Mouse (Mus musculus) kidney, adult 9 months (tissue): ENCODE results near the gene Ighmbp2.

Source experiments
- DNase-seq: peaks from one replicate; pipeline ENCODE4 v3.0.0; 2022

Gene Ighmbp2

DNA sequence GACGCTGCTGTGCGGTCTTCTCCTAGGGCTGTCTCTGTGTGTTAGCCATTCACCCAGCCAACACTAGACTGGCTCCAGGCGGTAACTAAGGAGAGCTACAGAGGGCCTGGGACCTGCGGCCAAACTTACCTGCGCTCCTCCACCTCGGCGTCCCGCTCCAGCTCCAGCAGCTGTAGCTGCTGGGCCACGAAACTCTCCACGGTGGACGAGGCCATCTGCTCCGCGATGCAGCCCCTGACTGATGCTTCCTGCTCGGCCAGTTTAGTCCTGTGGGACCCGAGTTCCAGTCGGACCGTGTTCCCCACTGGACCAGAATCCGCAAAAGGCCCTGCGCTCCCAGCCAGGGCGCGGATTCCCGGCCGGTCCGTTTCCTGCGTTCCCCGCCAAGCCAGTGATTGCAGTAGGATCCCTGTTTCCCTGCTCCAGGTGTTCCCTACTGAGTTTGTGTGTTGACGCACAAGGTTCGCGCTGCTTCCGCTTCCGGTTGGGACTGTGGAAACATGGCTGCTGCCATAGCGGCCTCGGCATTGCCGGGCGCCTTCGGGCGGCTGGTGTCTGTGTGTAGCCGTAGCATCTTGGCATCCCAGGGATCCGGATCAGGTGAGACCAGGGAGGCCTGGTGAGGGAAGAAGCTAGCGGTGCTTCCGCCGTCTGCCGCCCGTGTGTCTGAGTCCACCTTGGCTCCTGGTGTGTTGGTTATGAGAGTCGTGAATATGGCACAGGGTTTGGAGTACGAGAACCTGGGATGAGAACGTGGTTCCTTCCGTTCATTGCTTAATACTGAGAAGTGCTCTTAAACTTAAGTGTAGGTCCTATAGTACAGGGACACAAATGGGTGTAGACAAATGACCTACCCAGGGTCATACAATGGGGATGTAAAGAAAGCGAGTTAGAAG is at the start of gene Ighmbp2, which contains the start of gene Mrpl21:
Ighmbp2 (minus strand) TSS at position 446 of the 896 bp plus-strand sequence.
Mrpl21 (plus strand) TSS at position 330 of the 896 bp plus-strand sequence.
- peak; percentile 95 for DNase-seq

- peak; percentile 93 for DNase-seq
These were observed 43.7 kb upstream of the Ighmbp2 start for GRCm38 (mm10) chr19:3326479-3327047.

DNA sequence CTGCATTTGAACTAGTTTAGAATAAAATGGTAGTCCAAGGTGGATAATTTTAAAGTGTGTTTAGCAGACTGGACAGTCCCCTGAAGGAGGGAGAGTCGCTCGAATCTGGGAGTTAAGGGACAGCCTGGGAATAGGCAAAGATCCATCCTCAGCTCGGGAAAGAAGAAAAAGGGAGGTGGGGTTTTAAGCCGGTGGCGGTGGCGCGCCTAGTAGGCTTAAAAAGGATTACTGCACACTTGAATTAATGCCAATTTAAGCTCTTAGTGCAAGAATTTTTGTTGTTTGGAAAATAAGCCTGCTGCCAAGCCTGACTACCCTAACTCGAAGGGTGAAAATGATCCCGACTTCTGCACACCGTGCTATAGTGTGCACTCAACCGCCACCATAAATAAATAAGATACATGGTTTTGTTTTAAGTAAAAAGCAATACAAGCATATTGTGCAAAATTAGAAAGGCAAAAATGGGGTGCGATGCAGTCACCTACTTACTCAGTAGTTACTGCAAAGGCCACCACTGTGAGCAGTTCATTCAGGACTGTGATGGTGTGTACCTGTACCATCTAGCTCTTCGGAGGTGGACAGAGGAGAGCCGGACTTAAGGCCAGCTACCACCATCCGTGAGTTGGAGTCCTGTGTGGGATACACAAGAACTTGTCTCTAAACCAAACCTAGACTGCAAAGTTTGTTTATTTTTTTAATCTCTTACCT is 43.1 kb upstream of the Ighmbp2 start:
- no peak for DNase-seq

DNA sequence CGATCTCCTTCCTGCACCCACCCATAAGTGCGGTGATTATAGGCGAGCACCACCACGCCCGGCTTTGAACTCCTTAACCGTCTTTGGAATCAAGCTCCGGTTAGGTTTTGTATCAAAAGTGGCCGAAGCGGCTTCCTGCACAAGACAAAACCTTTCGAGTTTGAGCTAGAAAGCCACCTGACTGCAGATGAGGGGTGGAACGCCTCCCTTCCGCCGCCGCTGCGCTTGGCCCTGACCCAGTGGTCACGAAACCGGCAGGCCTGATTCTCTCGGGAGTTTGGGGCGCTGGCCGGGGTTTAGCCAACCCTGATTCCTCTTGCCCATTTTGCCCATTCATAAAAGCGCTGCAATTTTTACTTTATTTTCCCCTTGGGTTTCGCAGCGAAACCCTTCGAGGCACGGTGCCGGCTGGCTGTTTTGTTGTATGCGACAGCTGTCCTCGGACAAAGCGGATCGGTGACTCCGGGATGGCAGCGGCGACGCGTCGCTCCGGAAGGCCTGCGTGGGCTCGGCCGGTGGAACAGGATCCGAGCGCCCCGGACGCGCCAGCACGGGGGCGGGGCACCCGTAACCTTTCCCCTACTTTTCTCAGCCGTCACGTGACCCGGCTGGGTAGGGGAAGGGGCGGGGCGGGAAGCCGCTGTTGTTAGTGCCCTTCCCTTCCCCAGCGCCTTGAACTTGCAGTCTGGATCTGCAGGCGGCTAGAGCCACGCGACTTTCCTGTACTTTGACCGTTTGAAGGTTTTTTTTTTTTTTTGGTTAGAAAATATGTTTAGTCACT is 42.3 kb upstream of the Ighmbp2 start:
- DNase-seq: peak; percentile 96

- DNase-seq: peak; percentile 55
These were observed 41.5 kb upstream of the Ighmbp2 start for GRCm38 (mm10) chr19:3324271-3324811.

- peak; percentile 91 for DNase-seq
These were observed 41.0 kb upstream of the Ighmbp2 start for GRCm38 (mm10) chr19:3323753-3324270.

DNA sequence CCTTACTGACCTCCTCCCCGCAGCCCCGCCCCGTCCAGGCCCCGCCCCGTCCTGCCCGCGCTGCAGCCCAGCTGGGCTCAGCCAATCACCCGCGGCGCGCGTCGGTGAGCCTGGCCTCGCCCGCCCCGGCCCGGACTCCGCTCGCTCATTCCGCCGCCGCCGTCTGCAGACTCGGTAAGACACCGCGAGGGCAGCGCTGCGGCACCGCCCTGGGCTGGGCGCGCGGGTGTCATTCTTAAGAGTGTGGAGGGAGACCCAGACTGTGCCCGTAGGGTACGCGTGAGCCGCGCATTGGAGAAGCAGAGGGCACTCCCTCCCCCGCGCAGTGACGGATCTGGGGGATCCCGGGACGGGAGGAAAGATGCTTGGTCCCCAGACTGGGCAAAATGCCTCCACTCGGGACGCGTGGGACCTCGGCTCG is 40.4 kb upstream of the Ighmbp2 start:
- peak; percentile 91 for DNase-seq

- peak; percentile 69 for DNase-seq
These were observed 39.6 kb upstream of the Ighmbp2 start, which contains the start of gene Cpt1a for GRCm38 (mm10) chr19:3322261-3322969. TSS of gene Cpt1a (plus strand) at chr19:3322334.

DNA sequence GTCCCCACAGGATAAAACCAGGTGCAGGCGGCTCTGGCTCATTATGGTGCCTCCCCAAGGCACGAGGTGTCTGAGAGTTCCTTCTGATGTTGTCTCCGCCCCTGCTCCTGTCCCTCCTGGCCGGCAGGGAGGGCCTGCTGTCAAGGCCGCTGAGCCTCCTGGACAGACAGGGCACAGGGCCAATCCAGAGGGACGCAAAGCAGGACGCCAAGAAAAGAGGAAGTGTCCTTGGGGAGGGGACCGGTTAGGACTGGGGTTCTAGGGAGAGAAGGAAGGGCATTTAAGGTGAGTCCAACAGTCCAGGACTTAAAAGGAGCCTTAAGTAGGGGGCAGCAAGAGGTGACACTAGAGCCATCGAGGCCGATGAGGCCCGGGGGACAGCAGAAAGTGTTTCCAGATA is 38.8 kb upstream of the Ighmbp2 start:
- peak; percentile 87 for DNase-seq

DNA sequence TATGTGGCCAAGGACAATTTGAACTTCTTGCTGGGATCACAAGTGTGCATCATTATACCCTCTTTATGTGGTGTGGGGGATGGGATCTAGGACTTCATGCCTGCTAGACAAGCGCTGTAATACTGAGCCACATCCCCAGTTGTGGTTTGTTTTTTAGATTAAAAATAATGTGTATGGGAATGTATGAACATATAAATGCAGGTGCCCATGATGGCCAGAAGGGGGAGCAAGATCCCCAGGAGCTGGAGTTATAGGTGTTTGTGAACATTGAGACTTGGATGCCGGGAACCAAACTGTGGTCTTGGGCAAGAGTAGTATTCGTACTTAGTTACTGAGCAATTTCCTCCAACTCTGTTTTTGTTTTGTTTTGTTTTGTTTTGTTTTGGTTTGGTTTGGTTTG is 38.0 kb upstream of the Ighmbp2 start:
- DNase-seq: peak; percentile 20

DNA sequence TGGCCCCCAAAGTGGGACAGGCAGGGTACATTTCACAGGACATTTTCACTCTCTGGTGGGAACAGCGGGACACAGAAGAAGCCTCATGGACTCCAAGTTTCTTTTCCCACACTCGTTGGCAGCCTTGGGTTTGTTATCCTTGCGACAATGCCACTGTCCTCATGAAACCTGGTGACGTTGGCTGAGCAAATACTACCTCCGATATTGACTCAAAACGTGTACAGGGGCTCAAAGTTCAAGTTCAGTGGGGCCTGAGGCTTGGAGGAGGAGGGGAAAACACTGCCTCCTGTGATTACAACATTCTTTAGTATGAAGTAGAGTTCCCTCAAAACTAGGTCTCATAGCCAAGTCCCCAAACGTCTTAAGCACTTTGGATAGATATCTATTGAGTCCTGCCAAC is 37.3 kb upstream of the Ighmbp2 start:
- DNase-seq: peak; percentile 46

GRCm38 (mm10) chr19:3319341-3319740 is 36.5 kb upstream of the Ighmbp2 start:
- DNase-seq: no peak

DNA sequence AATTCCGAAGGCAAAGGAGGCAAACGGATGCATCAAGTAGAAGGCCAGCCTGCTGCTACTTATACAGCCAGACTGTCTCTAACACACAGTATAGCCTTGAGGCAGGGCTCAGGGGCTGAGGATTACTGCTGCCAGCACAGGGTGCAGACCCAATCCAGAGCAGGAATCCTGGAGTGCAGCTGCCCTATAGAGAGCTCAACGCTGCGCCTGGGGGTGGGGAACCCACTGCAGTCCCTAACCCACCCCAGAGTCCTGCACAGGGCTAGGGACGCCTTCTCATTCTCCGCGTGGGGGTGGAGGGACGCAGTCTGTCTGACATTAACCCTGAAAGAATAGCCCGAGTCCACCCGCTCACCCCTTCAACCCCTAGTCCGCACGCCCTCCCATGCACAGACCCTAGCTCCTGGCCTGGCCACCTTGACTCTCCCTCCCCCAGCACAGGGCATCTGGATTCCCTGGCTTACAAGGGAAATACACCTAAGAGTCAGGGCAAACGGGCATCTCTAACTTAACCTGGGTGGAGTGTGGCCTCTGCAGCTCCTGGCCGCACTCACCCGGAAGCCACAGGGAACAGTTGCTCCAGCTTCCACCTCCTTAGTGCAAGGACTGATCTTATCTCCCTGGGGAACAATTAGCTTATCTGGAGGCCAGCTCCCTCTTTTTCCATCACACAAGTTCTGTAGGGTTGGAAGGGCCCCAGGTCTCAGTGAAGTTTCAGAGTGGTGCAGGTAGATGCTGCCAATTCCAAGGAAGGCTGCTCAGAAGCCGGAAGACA is 24.5 kb upstream of the Ighmbp2 start:
- DNase-seq: no peak

GRCm38 (mm10) chr19:3304017-3304416 is 21.2 kb upstream of the Ighmbp2 start:
- no peak for DNase-seq

- peak; percentile 58 for DNase-seq
These were observed 15.0 kb upstream of the Ighmbp2 start for GRCm38 (mm10) chr19:3297775-3298174.

GRCm38 (mm10) chr19:3297034-3297433 is 14.2 kb upstream of the Ighmbp2 start:
- DNase-seq: no peak

GRCm38 (mm10) chr19:3295245-3295644 is 12.4 kb upstream of the Ighmbp2 start:
- no peak for DNase-seq

DNA sequence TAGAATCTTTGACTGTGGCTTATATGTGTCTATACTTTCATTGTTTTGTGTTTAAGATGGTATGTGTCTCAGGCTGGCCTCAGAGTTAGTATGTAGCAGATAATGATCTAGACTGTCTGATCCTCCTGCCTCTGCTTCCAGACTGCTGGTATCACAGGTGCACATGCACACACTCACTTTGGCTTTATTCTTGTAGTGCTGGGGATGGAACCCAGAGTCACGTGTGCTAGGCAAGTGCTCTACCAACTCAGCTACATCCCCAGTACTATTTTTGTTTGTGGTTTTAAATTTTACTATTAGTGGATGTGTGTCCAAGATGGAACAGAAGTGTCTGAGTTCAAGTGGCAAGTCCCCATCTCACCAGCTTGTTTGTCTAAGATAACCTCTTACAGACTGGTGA is 10.2 kb upstream of the Ighmbp2 start:
- no peak for DNase-seq

- DNase-seq: peak; percentile 71
These were observed 9.2 kb upstream of the Ighmbp2 start for GRCm38 (mm10) chr19:3292028-3292427.

DNA sequence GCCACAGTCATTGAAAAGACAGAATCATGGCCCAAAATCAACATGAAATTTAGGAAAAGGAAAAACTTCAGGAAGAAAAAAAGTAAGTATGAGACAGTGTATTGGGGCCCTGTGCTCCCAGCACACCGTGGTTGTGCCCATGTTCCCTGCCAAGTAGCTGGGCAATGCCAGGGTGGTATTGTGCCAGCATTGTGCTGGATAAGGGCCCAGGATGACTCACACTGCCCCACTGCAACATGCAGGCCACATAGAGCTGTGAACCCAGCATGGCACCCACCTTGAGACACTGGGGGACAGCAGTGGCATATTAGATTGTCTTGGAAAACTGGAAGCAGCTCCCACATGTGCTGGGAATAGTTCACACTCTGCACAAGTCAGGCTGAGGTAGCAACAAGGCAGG is 6.2 kb upstream of the Ighmbp2 start:
- no peak for DNase-seq

DNA sequence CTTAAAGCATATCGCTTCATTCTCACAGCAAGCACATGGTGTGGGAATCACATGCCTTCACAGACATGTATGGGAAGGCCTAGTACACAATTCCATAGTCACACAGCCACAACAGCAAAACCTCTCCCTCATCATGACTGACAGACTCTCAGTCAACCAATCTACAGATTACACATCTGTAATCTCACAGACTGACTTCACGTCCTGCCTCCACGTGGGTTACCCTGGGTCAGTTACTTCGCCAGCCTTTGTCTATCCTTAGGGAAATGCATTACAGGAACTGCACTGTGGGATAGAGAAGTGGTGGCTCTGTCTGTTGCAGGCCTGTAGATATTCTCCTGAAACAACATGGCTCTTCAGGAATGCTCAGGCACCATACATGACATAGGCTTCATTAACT is 931 bp downstream of the Ighmbp2 start:
- DNase-seq: no peak
